Mouse (Mus musculus): ENCODE data around the gene Xpa. TPM values are rescaled to one million over a fixed set of nuclear protein-coding genes. Genes with fewer than 3 reads are reported as not detected.

Gene Xpa
- polyA plus RNA-seq, 1 experiment, result 30.4 TPM

DNA sequence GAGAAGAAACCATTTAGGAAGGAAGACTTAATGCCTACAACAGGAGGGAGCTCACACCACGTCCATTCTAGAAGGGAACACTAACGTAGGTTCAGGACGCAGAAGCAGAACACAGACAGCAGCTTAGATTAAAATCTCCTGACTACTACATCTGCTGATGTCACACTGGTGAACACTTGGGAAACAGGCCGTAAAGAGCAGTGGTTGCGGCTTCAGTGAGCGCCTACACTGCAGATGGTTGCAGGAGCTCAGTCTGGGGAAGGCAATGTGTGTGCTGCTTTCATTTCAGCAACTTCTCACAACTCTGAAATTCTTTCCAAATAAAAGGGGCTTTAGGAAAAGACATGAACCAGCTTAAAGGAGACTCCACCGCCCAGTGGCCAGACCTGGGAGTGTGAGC lies 18.6 kb downstream of the Xpa start:
- whole genome bisulfite sequencing, result 91% methylated on average over 7 of the region's 7 CpGs
- TF ChIP-seq CTCF (IDR thresholded peaks at IDR 0.05; ENCODE audit: borderline replicate concordance, insufficient read depth, low read depth, low read length), result no peak
- TF ChIP-seq POLR2A (IDR thresholded peaks at IDR 0.05; ENCODE audit: borderline replicate concordance, insufficient read depth, low read length), result no peak

DNA sequence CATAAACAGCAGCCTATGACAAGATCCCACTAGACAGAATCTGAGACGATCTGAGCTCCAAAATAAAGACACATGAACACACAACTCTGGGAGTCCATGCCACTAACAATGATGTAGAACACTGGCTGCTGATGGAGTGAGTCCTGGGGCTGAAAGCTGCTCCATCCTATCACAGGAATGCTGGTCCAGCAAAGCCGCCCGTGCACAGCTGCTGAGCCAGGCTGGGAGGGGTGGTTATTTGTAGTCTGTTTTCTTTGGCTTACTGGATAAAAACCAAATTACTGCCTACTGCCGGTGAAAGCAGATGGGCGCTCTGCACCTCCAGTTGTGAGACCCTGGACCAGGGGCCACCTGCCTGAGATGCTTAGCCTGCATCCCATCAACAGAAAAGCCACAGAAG lies 19.1 kb downstream of the Xpa start:
- Histone ChIP-seq H3K4me3 (replicated peaks; ENCODE audit: insufficient read depth, low read depth, low read length) (no peak overlapping the region), H3K27me3 (ENCODE audit: control insufficient read depth, insufficient read depth, low read length) (no peaks in the 10 kb centered on the region), H3K4me1 (ENCODE audit: control insufficient read depth, insufficient read depth, low read length) (no peaks in the 10 kb centered on the region), H3K27ac (ENCODE audit: insufficient read depth, low read length) (no peak overlapping the region)
- DNase-seq, result no peak
- no peak for TF ChIP-seq POLR2A (IDR thresholded peaks at IDR 0.05; ENCODE audit: borderline replicate concordance, insufficient read depth, low read length)
- TF ChIP-seq CTCF (IDR thresholded peaks at IDR 0.05; ENCODE audit: borderline replicate concordance, insufficient read depth, low read depth, low read length), result no peak
- WGBS, result 52% methylated on average over 5 of the region's 5 CpGs

More for the DNA sequence above, 18.6 kb downstream of the Xpa start:
- Histone ChIP-seq H3K4me3 (replicated peaks; ENCODE audit: insufficient read depth, low read depth, low read length) (no peak overlapping the region), H3K4me1 (ENCODE audit: control insufficient read depth, insufficient read depth, low read length) (no peaks in the 10 kb centered on the region), H3K27me3 (ENCODE audit: control insufficient read depth, insufficient read depth, low read length) (no peaks in the 10 kb centered on the region), H3K27ac (ENCODE audit: insufficient read depth, low read length) (no peak overlapping the region)
- no peak for DNase-seq

- TF ChIP-seq POLR2A (IDR thresholded peaks at IDR 0.05; ENCODE audit: borderline replicate concordance, insufficient read depth, low read length) (no peak), CTCF (IDR thresholded peaks at IDR 0.05; ENCODE audit: borderline replicate concordance, insufficient read depth, low read depth, low read length) (no peak)
- no peak for DNase-seq
- no peaks in the 10 kb centered on the region for H3K4me1 ChIP-seq (ENCODE audit: control insufficient read depth, insufficient read depth, low read length)
- H3K27me3 ChIP-seq (ENCODE audit: control insufficient read depth, insufficient read depth, low read length), result no peaks in the 10 kb centered on the region
- no peak overlapping the region for H3K27ac ChIP-seq (ENCODE audit: insufficient read depth, low read length)
- 75% methylated on average over 4 of the region's 4 CpGs for WGBS
- H3K4me3 ChIP-seq (replicated peaks; ENCODE audit: insufficient read depth, low read depth, low read length), result no peak overlapping the region
Measured at GRCm38 (mm10) chr4:46176313-46176712, 19.8 kb downstream of the Xpa start.

GRCm38 (mm10) chr4:46171761-46172160 lies 24.4 kb downstream of the Xpa start:
- TF ChIP-seq POLR2A (IDR thresholded peaks at IDR 0.05; ENCODE audit: borderline replicate concordance, insufficient read depth, low read length), result no peak
- no peak for TF ChIP-seq CTCF (IDR thresholded peaks at IDR 0.05; ENCODE audit: borderline replicate concordance, insufficient read depth, low read depth, low read length)
- no peak overlapping the region for H3K27ac ChIP-seq (ENCODE audit: insufficient read depth, low read length)
- 55% methylated on average over 7 of the region's 7 CpGs for WGBS
- no peaks in the 10 kb centered on the region for H3K27me3 ChIP-seq (ENCODE audit: control insufficient read depth, insufficient read depth, low read length)
- no peaks in the 10 kb centered on the region for H3K4me1 ChIP-seq (ENCODE audit: control insufficient read depth, insufficient read depth, low read length)
- DNase-seq, result no peak
- no peak overlapping the region for H3K4me3 ChIP-seq (replicated peaks; ENCODE audit: insufficient read depth, low read depth, low read length)

DNA sequence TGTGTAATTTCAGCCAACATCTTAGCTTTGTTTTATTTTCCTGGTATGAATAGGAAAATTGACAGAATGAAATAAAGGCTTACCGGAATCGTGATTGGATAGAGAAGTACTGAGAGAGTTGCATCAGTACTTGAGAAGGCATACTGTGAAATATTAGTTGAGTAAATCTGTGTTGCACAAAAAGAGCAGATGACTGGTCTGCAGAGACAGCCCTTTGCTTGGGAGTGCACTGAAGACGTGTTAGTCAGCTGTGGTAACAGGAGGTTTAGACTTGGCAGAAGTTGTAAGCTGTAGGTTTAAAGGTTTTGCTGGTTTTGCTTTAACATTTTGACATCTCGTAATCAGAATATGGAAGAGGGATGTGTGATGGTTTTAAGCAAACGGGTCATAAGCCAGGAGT lies 30.3 kb downstream of the Xpa start:
- no peak overlapping the region for H3K4me3 ChIP-seq (replicated peaks; ENCODE audit: insufficient read depth, low read depth, low read length)
- 93% methylated on average over 5 of the region's 5 CpGs for WGBS
- no peaks in the 10 kb centered on the region for H3K27me3 ChIP-seq (ENCODE audit: control insufficient read depth, insufficient read depth, low read length)
- DNase-seq, result no peak
- TF ChIP-seq POLR2A (IDR thresholded peaks at IDR 0.05; ENCODE audit: borderline replicate concordance, insufficient read depth, low read length) (no peak), CTCF (IDR thresholded peaks at IDR 0.05; ENCODE audit: borderline replicate concordance, insufficient read depth, low read depth, low read length) (no peak)
- no peaks in the 10 kb centered on the region for H3K4me1 ChIP-seq (ENCODE audit: control insufficient read depth, insufficient read depth, low read length)
- no peak overlapping the region for H3K27ac ChIP-seq (ENCODE audit: insufficient read depth, low read length)

GRCm38 (mm10) chr4:46164027-46164426 lies 32.1 kb downstream of the Xpa start:
- no peaks in the 10 kb centered on the region for H3K4me1 ChIP-seq (ENCODE audit: control insufficient read depth, insufficient read depth, low read length)
- H3K27me3 ChIP-seq (ENCODE audit: control insufficient read depth, insufficient read depth, low read length), result no peaks in the 10 kb centered on the region
- no peak overlapping the region for H3K4me3 ChIP-seq (replicated peaks; ENCODE audit: insufficient read depth, low read depth, low read length)
- 83% methylated on average over 2 of the region's 2 CpGs for WGBS
- DNase-seq, result no peak
- TF ChIP-seq POLR2A (IDR thresholded peaks at IDR 0.05; ENCODE audit: borderline replicate concordance, insufficient read depth, low read length), result no peak
- TF ChIP-seq CTCF (IDR thresholded peaks at IDR 0.05; ENCODE audit: borderline replicate concordance, insufficient read depth, low read depth, low read length), result no peak
- no peak overlapping the region for H3K27ac ChIP-seq (ENCODE audit: insufficient read depth, low read length)

DNA sequence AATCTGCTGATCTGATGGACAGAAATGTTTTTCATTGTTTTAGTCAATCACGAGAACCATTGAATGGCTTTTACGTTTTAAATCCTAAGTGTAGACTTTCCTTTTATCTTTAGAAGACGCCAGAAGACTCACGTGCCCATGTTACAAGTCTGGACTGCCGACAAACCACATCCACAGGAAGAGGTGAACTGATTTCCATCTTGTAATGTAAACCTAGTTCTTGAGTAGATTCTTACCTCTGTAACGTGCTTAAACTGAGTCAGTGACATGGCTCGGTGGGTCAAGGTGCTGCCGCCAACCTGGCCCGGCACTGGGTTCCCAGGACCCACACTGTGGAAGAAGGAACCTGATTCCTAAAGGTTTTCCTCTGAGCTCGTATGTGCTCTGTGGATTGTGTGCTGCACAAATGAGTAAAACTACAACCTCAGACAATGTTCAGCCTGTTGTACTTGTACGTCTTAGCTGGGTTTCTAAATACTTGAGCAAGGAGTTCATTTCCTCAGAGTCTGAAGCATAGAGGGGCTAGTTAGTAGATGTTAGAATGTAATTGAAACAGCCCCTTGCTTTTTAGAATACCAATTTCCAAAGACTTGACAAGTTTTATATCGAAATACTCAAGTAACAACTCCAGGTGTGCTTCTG lies 44.1 kb downstream of the Xpa start:
- no peak for TF ChIP-seq POLR2A (IDR thresholded peaks at IDR 0.05; ENCODE audit: borderline replicate concordance, insufficient read depth, low read length)
- TF ChIP-seq CTCF (IDR thresholded peaks at IDR 0.05; ENCODE audit: borderline replicate concordance, insufficient read depth, low read depth, low read length), result no peak
- no peaks in the 10 kb centered on the region for H3K4me1 ChIP-seq (ENCODE audit: control insufficient read depth, insufficient read depth, low read length)
- WGBS, result 94% methylated on average over 12 of the region's 12 CpGs
- no peak overlapping the region for H3K27ac ChIP-seq (ENCODE audit: insufficient read depth, low read length)
- DNase-seq, result no peak
- no peaks in the 10 kb centered on the region for H3K27me3 ChIP-seq (ENCODE audit: control insufficient read depth, insufficient read depth, low read length)
- H3K4me3 ChIP-seq (replicated peaks; ENCODE audit: insufficient read depth, low read depth, low read length), result no peak overlapping the region

DNA sequence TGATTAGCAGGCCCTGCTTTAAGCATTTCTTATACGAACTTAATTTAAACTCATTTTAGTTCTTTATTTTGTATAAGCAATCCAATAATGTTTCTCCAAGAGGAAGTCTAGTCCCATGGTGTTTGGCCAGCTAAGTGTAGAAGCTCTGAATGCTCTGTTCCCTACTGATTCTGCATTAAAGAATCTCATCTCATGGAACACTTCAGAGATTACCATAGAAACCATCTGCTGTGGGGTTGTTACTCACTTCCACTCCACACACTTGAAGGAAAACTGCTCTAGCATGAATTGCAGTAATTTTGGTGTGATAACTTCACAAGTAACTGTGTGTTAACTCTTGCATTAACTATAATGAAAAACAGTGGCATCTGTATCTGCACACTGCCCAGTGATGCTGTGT lies 49.2 kb downstream of the Xpa start:
- H3K27me3 ChIP-seq (ENCODE audit: control insufficient read depth, insufficient read depth, low read length), result no peaks in the 10 kb centered on the region
- H3K4me3 ChIP-seq (replicated peaks; ENCODE audit: insufficient read depth, low read depth, low read length), result no peak overlapping the region
- no peaks in the 10 kb centered on the region for H3K4me1 ChIP-seq (ENCODE audit: control insufficient read depth, insufficient read depth, low read length)
- TF ChIP-seq CTCF (IDR thresholded peaks at IDR 0.05; ENCODE audit: borderline replicate concordance, insufficient read depth, low read depth, low read length), result no peak
- no peak for TF ChIP-seq POLR2A (IDR thresholded peaks at IDR 0.05; ENCODE audit: borderline replicate concordance, insufficient read depth, low read length)
- DNase-seq, result no peak
- H3K27ac ChIP-seq (ENCODE audit: insufficient read depth, low read length), result no peak overlapping the region
- WGBS, result 94% methylated on average over 1 of the region's 1 CpGs

Data from cerebellum, adult 2 months (tissue).